Mouse (Mus musculus) kidney, adult 2 months (tissue): ENCODE data around the gene Utrn. TPM values are rescaled to one million over a fixed set of nuclear protein-coding genes. Genes with fewer than 3 reads are reported as not detected.
A peak's percentile ranks its signal among the peaks of the same experiment; 100 is the strongest.

Experiments used
- DNase-seq: peaks from one replicate; pipeline ENCODE4 v3.0.0; 2021
- H3K27ac ChIP-seq: fragments of 200-500 bp; 2 replicates; pipeline ENCODE4 v1.5.1; 2012; ENCODE audit warnings: low read depth, low read length, control low read depth, inconsistent platforms; ENCODE audit not compliant: insufficient read depth
- H3K27me3 ChIP-seq: fragments of 200-500 bp; replicated peaks from 2 replicates; pipeline ENCODE4 v1.6.1; 2012; ENCODE audit warnings: mild to moderate bottlenecking, moderate library complexity, low read length, inconsistent platforms; ENCODE audit not compliant: control insufficient read depth, insufficient read depth
- H3K36me3 ChIP-seq: fragments of 200-500 bp; 2 replicates; pipeline ENCODE4 v1.6.1; 2012; ENCODE audit warnings: mild to moderate bottlenecking, moderate library complexity, low read length, inconsistent platforms; ENCODE audit not compliant: control insufficient read depth, insufficient read depth
- H3K4me1 ChIP-seq: fragments of 200-500 bp; 2 replicates; pipeline ENCODE4 v1.6.1; 2011; ENCODE audit warnings: low read length; ENCODE audit not compliant: control insufficient read depth, insufficient read depth
- H3K4me3 ChIP-seq: fragments of 200-500 bp; 2 replicates; pipeline ENCODE4 v1.5.1; 2011; ENCODE audit warnings: mild to moderate bottlenecking, low read depth, low read length, control low read depth; ENCODE audit not compliant: insufficient read depth
- CTCF ChIP-seq: fragments of 200-500 bp; conservative IDR thresholded peaks from 2 replicates; pipeline ENCODE4 v1.5.1; 2011; ENCODE audit warnings: low read depth, mild to moderate bottlenecking, control low read depth, low read length, moderate library complexity, mixed read lengths; ENCODE audit not compliant: insufficient read depth, insufficient read length
- POLR2A ChIP-seq: fragments of 200-500 bp; IDR thresholded peaks from one replicate; pipeline ENCODE4 v1.6.1; 2011; ENCODE audit warnings: low read depth, low read length, control low read depth
- WGBS: fragments of 180-500 bp; shearing (Covaris S2); methylation state at CpG from one replicate; pipeline ENCODE4 v1.1.7; 2018; 5-methylcytosine and 5-hydroxymethylcytosine counted together
- polyA plus RNA-seq: library from polyadenylated mRNA; depleted of rRNA; stranded (reverse); fragments of >200 nt; gene quantifications from 2 replicates; pipeline ENCODE4 v1.2.3, GENCODE M21; 2012

Gene Utrn
- polyA plus RNA-seq, 1 experiment, result 20.8 TPM

- H3K27ac ChIP-seq, result no peak overlapping the region
- TF ChIP-seq POLR2A (no peak), CTCF (no peak)
- 54% methylated on average over 14 of the region's 14 CpGs for WGBS
- no peak overlapping the region for H3K4me3 ChIP-seq
- peaks cover 4% of the 10 kb centered on the region; the same call in 1 of the 2 replicates for H3K4me1 ChIP-seq
- no peak for DNase-seq
- no peaks in the 10 kb centered on the region for H3K27me3 ChIP-seq
- H3K36me3 ChIP-seq, result no peaks in the 10 kb centered on the region
These were observed 144.7 kb downstream of the Utrn start for GRCm38 (mm10) chr10:12724247-12725001.

GRCm38 (mm10) chr10:12723269-12723668 is 145.9 kb downstream of the Utrn start:
- H3K4me3 ChIP-seq, result no peak overlapping the region
- H3K36me3 ChIP-seq, result no peaks in the 10 kb centered on the region
- H3K27ac ChIP-seq, result peak overlapping the region; percentile 83; the same call in 1 of the 2 replicates
- TF ChIP-seq POLR2A, result no peak
- no peak for TF ChIP-seq CTCF
- no peaks in the 10 kb centered on the region for H3K27me3 ChIP-seq
- WGBS, result 63% methylated on average over 3 of the region's 3 CpGs
- peaks cover 4% of the 10 kb centered on the region; the same call in 1 of the 2 replicates for H3K4me1 ChIP-seq
- DNase-seq, result no peak

GRCm38 (mm10) chr10:12722111-12722510 is 147.1 kb downstream of the Utrn start:
- H3K4me3 ChIP-seq, result no peak overlapping the region
- H3K36me3 ChIP-seq, result no peaks in the 10 kb centered on the region
- no peaks in the 10 kb centered on the region for H3K27me3 ChIP-seq
- H3K4me1 ChIP-seq, result peaks cover 4% of the 10 kb centered on the region; the same call in 1 of the 2 replicates
- peak overlapping the region; percentile 77 for H3K27ac ChIP-seq
- TF ChIP-seq POLR2A (no peak), CTCF (no peak)
- 63% methylated on average over 2 of the region's 2 CpGs for WGBS
- peak; percentile 48 for DNase-seq

- Histone ChIP-seq H3K4me1 (no peaks in the 10 kb centered on the region; the same call in 1 of the 2 replicates), H3K27ac (no peak overlapping the region), H3K36me3 (no peaks in the 10 kb centered on the region), H3K4me3 (no peak overlapping the region), H3K27me3 (no peaks in the 10 kb centered on the region)
- 92% methylated on average over 8 of the region's 8 CpGs for WGBS
- no peak for DNase-seq
- TF ChIP-seq POLR2A (no peak), CTCF (no peak)
These were observed 150.8 kb downstream of the Utrn start for GRCm38 (mm10) chr10:12718386-12718785.

- H3K27ac ChIP-seq, result no peak overlapping the region
- no peak for TF ChIP-seq CTCF
- no peak for TF ChIP-seq POLR2A
- WGBS, result 94% methylated on average over 3 of the region's 3 CpGs
- no peaks in the 10 kb centered on the region for H3K4me1 ChIP-seq
- H3K4me3 ChIP-seq, result no peak overlapping the region
- H3K36me3 ChIP-seq, result no peaks in the 10 kb centered on the region
- H3K27me3 ChIP-seq, result no peaks in the 10 kb centered on the region
- DNase-seq, result no peak
These were observed 151.8 kb downstream of the Utrn start for GRCm38 (mm10) chr10:12717381-12717780.

GRCm38 (mm10) chr10:12716657-12717327 is 152.4 kb downstream of the Utrn start:
- 78% methylated on average over 5 of the region's 5 CpGs for WGBS
- TF ChIP-seq CTCF, result no peak
- TF ChIP-seq POLR2A, result no peak
- no peak overlapping the region for H3K4me3 ChIP-seq
- no peak for DNase-seq
- H3K36me3 ChIP-seq, result no peaks in the 10 kb centered on the region
- H3K27ac ChIP-seq, result no peak overlapping the region
- H3K4me1 ChIP-seq, result no peaks in the 10 kb centered on the region
- no peaks in the 10 kb centered on the region for H3K27me3 ChIP-seq

- no peak for DNase-seq
- 89% methylated on average over 14 of the region's 14 CpGs for WGBS
- Histone ChIP-seq H3K4me1 (no peaks in the 10 kb centered on the region), H3K4me3 (no peak overlapping the region), H3K27me3 (no peaks in the 10 kb centered on the region), H3K36me3 (peaks cover 2% of the 10 kb centered on the region; the same call in 1 of the 2 replicates), H3K27ac (no peak overlapping the region)
- TF ChIP-seq CTCF (no peak), POLR2A (no peak)
These were observed 155.8 kb downstream of the Utrn start for GRCm38 (mm10) chr10:12713236-12713855.
